Mouse (Mus musculus) layer of hippocampus, adult 11-12 months (tissue): ENCODE results near the gene Ece1.

Experiments
- DNase-seq: peaks from one replicate; pipeline ENCODE4 v3.0.0; 2022; ENCODE audit warnings: low spot score

The Ece1 gene

DNA sequence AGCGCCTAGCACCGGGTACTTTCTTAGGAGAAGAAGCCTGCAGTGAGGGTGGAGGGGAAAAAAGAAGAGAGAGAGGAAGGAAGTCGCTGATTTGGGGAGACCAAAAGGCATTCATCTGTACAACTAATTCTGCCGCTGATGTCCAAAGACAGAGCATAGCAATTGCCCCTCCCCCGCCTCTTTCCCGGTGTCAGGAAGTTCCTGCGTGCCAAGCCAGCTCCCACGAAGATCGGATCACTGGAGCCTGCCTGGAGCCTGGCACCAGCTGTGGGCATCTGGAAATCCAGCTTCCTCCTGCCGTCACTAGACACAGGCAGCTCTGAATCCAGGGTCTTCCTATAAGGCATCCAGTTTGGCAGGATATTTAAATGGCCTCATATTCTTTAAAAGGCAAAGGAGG is 122.2 kb downstream of the Ece1 start:
- DNase-seq = no peak

DNA sequence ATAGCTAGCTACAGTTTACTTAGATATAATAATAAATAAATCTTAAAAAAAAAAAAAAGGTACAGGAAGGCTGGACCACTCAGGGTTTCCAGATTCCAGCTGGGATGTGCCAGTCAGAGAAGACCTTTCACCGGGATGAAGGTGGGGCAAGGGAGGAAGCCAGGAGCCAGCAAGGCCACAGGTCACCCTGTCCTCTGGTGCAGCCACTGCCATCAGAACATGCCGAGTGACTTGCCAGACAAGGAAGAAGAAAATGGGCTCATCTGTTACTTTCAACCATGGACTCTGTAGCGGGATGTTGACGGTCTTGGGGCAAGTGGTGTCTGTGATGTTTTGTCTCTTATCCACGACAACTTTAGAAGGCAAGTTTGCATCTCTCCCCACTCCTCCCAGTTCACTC is 122.7 kb downstream of the Ece1 start:
- no peak for DNase-seq

DNA sequence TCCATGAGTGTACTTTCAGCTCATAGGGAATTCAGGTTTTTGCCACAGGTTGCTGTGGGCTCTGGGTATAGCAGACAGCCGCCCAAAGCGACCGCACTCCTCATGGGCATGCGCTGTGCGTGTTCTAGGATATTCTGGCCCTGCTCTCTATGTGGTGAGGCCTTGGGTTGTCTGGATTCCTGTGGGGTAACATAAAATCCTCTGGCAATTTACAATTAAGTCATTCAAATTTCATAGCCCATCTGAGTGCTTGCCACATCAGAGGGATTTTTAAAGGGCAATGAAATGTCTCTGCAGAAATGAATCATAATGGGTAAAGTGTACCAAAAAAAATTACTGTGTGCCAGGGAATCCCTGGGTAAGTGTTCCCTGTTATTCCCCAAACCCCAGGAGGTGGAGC is 127.4 kb downstream of the Ece1 start:
- DNase-seq = no peak

- DNase-seq = no peak
Observed at GRCm38 (mm10) chr4:137990433-137990832, 128.4 kb downstream of the Ece1 start.

DNA sequence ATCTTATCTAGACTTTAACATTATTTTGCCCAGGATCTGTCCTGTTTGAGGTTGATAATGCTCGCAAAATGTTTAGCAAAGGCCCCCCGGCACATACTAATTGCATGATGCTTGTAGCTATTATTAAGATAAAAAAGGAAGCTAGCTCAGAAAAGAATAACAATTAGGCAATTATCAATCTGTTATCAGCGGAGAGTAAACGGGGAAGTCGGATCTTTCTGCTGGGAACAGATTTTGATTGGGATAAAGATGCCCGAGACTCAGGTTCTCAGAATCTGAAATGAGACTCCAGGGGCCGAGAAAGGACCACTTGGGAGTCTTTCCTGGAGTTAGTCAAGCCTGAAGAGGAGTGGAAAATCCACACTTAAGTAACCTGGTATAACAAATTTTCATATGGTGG is 129.2 kb downstream of the Ece1 start:
- no peak for DNase-seq

- no peak for DNase-seq
Observed at GRCm38 (mm10) chr4:137992890-137993289, 130.9 kb downstream of the Ece1 start, which contains the start of gene Eif4g3. Gene Eif4g3, plus strand, starts transcription at chr4:137993022.

DNA sequence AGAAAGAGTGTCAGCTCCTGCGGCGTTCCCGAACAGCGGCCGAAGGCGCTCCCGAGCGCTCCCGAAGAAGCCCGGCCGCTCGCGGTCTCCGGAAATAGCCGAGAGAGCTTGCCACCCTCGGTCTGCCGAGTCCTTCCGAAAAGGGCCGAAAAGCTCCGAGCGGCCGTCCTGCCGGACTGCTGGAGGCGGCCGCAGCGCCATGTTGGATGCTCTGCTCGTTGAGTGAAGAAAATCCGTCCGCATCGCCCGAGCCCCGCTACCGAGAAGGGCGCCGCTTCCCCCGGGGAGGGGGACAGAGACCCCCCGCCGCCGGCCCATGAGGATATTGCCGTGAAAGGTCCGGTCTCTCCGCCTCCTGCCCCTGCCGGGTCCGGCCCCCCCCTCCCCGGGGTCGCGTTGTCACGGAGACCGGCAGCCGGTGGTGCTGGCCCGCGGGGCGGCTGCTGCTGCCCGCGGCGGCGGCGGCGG is 131.3 kb downstream of the Ece1 start:
- peak; percentile 99 for DNase-seq

DNA sequence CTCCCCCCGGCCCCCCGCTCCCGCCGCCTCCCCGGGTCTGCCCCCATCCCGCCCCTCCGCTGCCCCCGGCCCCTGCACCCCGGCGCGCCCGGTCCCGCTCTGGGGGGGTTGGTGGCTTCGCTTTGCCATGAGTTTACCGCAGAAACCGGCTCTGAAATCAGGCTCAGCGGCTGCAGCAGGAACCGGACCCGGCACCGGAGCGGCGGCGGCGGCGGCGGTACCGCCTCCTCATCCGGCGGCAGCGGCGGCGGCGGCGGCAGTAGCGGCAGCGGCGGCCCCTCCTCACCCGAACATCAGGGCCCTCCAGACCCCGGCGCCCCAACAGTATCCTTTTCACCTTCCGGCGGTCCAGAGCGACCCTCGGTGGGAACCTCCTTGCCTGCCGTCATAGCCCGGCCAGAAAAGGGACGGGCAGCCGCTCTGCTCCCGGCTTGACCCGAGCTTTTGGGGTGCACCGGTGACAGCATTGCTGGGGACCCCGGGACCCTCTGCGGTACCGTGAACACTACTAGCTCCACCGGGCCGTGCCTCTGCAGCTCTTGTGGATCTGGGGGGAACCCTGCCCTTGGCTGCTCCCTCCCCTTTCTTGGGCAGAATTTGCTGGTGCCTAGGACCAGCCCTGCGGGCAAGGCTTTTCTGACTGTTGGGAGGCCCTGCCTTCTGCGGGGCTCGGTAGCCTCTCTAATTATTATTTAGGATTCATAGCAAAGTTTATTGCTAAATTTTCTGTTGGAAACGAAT is 132.0 kb downstream of the Ece1 start:
- peak; percentile 39 for DNase-seq

- no peak for DNase-seq
Observed at GRCm38 (mm10) chr4:137994562-137995336, 132.7 kb downstream of the Ece1 start.

DNA sequence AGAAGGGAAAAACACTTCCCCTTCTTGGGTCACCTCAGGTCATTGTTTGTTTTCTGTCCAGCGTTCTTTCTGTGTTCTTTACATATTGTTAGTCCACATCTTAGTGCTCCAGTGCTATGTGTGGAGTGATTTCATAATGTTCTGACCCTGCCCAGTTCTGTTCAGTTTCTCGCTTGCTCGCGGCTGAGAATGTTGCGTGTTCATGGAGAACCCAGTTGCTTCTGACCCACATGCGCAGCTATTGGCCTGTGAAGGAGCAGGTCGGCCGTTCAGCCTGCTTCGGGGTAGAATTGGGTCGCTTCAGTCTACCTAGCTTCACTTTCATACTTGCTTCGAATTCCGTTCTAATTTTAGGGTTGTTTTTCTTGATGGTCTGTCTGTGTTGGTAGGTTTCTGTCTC is 133.4 kb downstream of the Ece1 start:
- DNase-seq = no peak

DNA sequence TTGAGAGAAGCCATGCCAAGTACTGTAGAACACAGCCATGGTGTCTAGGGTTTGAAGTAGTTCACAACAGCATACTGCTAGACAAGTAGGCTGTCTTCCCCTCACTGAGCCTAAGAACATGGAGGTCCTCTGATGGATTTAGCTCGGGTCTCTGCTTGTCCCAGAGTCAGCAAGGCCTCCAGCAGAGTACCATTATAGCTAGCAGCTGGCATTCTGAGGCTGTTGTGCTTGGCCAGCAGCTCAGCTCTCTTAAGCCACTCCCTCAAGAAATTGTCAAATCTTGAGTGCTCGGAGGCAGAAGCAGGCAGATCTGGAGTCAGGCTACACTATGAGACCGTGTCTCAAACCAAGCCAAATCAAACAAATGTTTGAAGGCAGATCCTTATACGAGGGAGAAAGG is 136.2 kb downstream of the Ece1 start:
- DNase-seq = no peak

GRCm38 (mm10) chr4:138000682-138001081 is 138.6 kb downstream of the Ece1 start:
- DNase-seq = no peak

DNA sequence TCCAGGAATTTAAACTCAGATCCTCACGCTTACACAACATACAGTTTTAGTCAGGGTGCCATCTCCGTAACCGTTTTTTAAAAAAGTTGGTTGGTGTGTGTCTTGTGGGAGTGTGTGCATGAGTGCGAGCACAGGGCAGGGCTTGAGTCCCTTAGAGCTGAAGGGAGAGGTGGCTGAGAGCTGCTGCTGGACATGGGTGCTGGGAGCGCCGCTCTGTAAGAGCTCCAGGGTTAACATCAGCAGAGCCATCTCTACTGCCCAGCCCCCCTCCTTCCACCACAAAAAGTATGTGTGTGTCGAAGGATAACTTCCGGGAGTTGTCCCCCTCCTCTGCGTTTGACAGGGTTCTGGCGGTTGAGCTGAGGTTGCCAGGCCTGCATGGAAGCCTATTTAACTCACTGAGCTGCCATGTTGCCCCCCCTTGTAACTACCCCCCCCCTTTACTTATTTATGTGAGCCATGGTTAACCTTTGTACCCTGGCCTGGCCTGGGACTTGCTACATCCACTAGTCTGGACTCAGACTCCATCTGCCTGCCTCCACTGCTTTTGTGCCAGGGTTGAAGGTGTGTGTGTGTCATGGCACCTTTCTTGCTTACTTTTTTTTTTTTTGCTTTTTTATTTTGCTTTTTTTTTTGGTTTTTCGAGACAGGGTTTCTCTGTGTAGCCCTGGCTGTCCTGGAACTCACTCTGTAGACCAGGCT is 142.0 kb downstream of the Ece1 start:
- DNase-seq = no peak

DNA sequence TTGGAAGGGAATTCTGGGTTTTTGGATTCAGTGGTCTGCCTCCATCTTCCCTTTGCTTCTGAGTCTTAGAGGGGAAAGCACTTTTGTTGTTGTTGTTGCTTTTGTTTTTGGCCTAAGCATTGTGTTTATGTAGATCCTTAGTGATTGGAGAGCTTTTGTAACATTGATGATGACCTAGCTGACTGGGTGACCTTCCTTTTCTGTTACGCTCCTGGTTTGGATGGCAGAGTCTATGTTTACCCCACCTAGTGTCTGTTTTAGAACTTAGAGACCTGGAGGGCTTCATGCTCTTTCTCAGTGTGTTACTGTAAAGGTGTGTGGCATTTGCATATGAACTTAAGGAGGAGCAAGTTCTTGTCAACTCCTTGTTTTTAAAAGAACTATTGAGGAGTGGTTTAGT is 143.7 kb downstream of the Ece1 start:
- DNase-seq = no peak

- DNase-seq = no peak
Observed at GRCm38 (mm10) chr4:138006951-138007613, 145.0 kb downstream of the Ece1 start.

GRCm38 (mm10) chr4:138008646-138009045 is 146.6 kb downstream of the Ece1 start:
- DNase-seq = no peak

- no peak for DNase-seq
Observed at GRCm38 (mm10) chr4:138009786-138010502, 147.9 kb downstream of the Ece1 start.

- DNase-seq = no peak
Observed at GRCm38 (mm10) chr4:138013723-138014479, 151.9 kb downstream of the Ece1 start.
